Mouse (Mus musculus) testis, adult 2 months (tissue): ENCODE data around the gene Acap2.

Experiments
- CTCF ChIP-seq: fragments of 200-500 bp; IDR thresholded peaks from 2 replicates; pipeline ENCODE4 v1.5.1; 2012; ENCODE audit warnings: low read depth, mild to moderate bottlenecking, inconsistent platforms, low read length, moderate library complexity; ENCODE audit not compliant: control insufficient read depth, insufficient read depth, insufficient replicate concordance
- POLR2A ChIP-seq: fragments of 200-500 bp; IDR thresholded peaks from 2 replicates; pipeline ENCODE4 v1.6.1; 2012; ENCODE audit warnings: low read depth, mild to moderate bottlenecking, inconsistent platforms, low read length, moderate library complexity; ENCODE audit not compliant: control insufficient read depth

DNA sequence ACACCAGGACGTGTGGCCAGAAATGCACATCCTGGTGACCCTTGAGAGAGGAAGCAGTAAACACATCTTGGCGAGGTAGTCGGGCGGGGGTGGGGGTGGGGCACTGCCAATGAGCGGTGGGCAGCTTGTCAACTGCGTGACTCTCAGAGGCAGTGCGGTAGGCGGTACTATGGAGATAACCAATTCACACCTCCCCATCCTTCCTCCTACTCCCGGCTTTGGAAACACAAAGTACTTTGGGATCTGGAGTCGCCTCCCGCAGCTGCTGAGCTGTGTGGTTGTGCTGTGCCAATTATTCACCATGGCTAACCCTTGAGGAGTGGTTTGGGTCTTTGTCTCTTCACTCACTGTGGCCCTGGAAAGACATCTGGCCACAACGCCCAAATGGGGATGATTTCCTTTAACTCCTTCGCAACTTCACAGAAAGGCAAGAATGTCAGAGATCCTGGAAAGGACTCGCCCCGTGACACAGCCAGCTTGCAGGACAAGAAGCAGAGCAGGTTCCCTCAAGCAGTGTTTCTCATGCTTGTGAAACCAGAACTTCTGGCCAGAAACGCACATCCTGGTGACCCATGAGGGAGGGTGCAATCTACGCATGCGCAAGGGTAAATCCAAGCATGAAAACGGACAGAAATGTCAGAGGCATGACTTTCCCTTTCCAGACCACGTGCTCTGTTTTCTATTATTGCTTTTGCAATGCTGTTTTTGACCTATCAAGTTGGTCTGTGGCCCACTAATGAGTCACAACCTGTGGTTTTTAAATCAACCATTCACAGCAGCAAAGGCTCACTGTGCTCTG, 32.7 kb upstream of the Acap2 start:
- no peak for TF ChIP-seq CTCF
- TF ChIP-seq POLR2A: 0 out of 2 replicates have a peak, but pooled peaks have one; percentile 12
